13 mouse cellular contexts compared by ENCODE assay signal in genomic region chr7:44617059-44617458, GRCm38 (mm10). TPM values are rescaled to one million over a fixed set of nuclear protein-coding genes. Genes with fewer than 3 reads are reported as not detected.
DNase-seq lines count a peak whose midpoint lies in the region; ATAC-seq and TF ChIP-seq lines count a peak whose summit lies in the region.
"Had no signal": no experiment of that assay in that cellular context is flagged by ENCODE, and none has a peak within 500 bp of the region (broad histone marks: within the 10 kb centered on the region; RNA-seq: fewer than 3 reads in every experiment).

No protein-coding gene starts in this region.

- H3K9me3 ChIP-seq in kidney, postnatal 0 days (replicated peaks; ENCODE audit: low read length) = no peaks in the 10 kb centered on the region
- peaks cover 10% of the 10 kb centered on the region; the same call in 1 of the 2 replicates for H3K9me3 ChIP-seq in kidney, embryonic 16.5 days (ENCODE audit: low read length)
- H3K9me3 ChIP-seq in stomach, postnatal 0 days (ENCODE audit: control insufficient read depth, low read length) = no peaks in the 10 kb centered on the region
- H3K9me3 ChIP-seq: midbrain, embryonic 15.5 days had no signal

- no peak for TF ChIP-seq EP300 in stomach, postnatal 0 days (optimal IDR thresholded peaks at IDR 0.05)

- H3K27ac ChIP-seq in cerebellum, adult 2 months (ENCODE audit: insufficient read depth, low read length) = no peak overlapping the region
- no peak overlapping the region for H3K27ac ChIP-seq in kidney, postnatal 0 days
- H3K27ac ChIP-seq in kidney, embryonic 16.5 days (ENCODE audit: low read length) = no peak overlapping the region
- no peak overlapping the region for H3K27ac ChIP-seq in testis, adult 2 months (ENCODE audit: control insufficient read depth, insufficient read depth, low read depth, low read length)
- no peak overlapping the region for H3K27ac ChIP-seq in stomach, postnatal 0 days (replicated peaks)
- H3K27ac ChIP-seq: heart, embryonic 10.5 days; macrophage; midbrain, embryonic 15.5 days had no signal

- no peak overlapping the region for H3K9ac ChIP-seq in kidney, postnatal 0 days (ENCODE audit: low read depth, low read length)
- no peak overlapping the region for H3K9ac ChIP-seq in kidney, embryonic 16.5 days (replicated peaks; ENCODE audit: low read length)
- no peak overlapping the region for H3K9ac ChIP-seq in stomach, postnatal 0 days (ENCODE audit: low read length)
- H3K9ac ChIP-seq: midbrain, embryonic 15.5 days had no signal

- WGBS in cerebellum, adult 2 months = 71% methylated on average over 3 of the region's 3 CpGs
- WGBS in kidney, postnatal 0 days = 82% methylated on average over 3 of the region's 3 CpGs
- WGBS in kidney, embryonic 16.5 days = 82% methylated on average over 3 of the region's 3 CpGs
- 72% methylated on average over 3 of the region's 3 CpGs for WGBS in stomach, postnatal 0 days

- no peaks in the 10 kb centered on the region for H3K27me3 ChIP-seq in cerebellum, adult 2 months (ENCODE audit: control insufficient read depth, insufficient read depth, low read length)
- 0 out of 2 replicates have a peak, but pooled peaks cover 5% of the 10 kb centered on the region for H3K27me3 ChIP-seq in kidney, postnatal 0 days (ENCODE audit: insufficient read depth, low read length)
- H3K27me3 ChIP-seq in kidney, embryonic 16.5 days (ENCODE audit: insufficient read depth, low read length) = peaks cover 30% of the 10 kb centered on the region
- H3K27me3 ChIP-seq in testis, adult 2 months (ENCODE audit: control insufficient read depth, insufficient read depth, low read length) = no peaks in the 10 kb centered on the region
- no peaks in the 10 kb centered on the region for H3K27me3 ChIP-seq in stomach, postnatal 0 days (ENCODE audit: control insufficient read depth, insufficient read depth, low read length)

- no peaks in the 10 kb centered on the region for H3K36me3 ChIP-seq in kidney, postnatal 0 days (ENCODE audit: insufficient read depth, low read length)
- no peaks in the 10 kb centered on the region for H3K36me3 ChIP-seq in kidney, embryonic 16.5 days (ENCODE audit: insufficient read depth, low read length)
- H3K36me3 ChIP-seq in testis, adult 2 months (ENCODE audit: control insufficient read depth, insufficient read depth, low read length) = no peaks in the 10 kb centered on the region
- H3K36me3 ChIP-seq in stomach, postnatal 0 days (ENCODE audit: control insufficient read depth, insufficient read depth, low read length) = no peaks in the 10 kb centered on the region
- H3K36me3 ChIP-seq: heart, embryonic 10.5 days; midbrain, embryonic 15.5 days had no signal

- no peak overlapping the region for H3K4me3 ChIP-seq in cerebellum, adult 2 months (replicated peaks; ENCODE audit: insufficient read depth, low read depth, low read length)
- no peak overlapping the region for H3K4me3 ChIP-seq in kidney, postnatal 0 days (replicated peaks; ENCODE audit: low read depth, low read length)
- no peak overlapping the region for H3K4me3 ChIP-seq in kidney, embryonic 16.5 days (ENCODE audit: low read length)
- no peak overlapping the region for H3K4me3 ChIP-seq in testis, adult 2 months (ENCODE audit: control insufficient read depth, low read depth, low read length)
- H3K4me3 ChIP-seq in stomach, postnatal 0 days (ENCODE audit: low read depth, low read length) = no peak overlapping the region
- H3K4me3 ChIP-seq: heart, embryonic 10.5 days; midbrain, embryonic 15.5 days had no signal

- peak in 1 of 2 experiments; percentile 41 for DNase-seq in cerebellum, adult 2 months
- no peak for DNase-seq in cerebellum, postnatal 4 days (ENCODE audit: low spot score in 2 of 2)
- no peak for DNase-seq in kidney, postnatal 0 days (ENCODE audit: low spot score)
- DNase-seq in testis, postnatal 14 days (ENCODE audit: low spot score) = no peak
- peak; percentile 33 for DNase-seq in stomach, postnatal 0 days (ENCODE audit: low spot score)
- no peak for DNase-seq in thymus, postnatal 0 days (ENCODE audit: low spot score)
- DNase-seq: gastrocnemius, postnatal 10 days; heart, postnatal 36 days had no signal

- ATAC-seq in kidney, postnatal 0 days (replicated peaks; ENCODE audit: low FRiP score, low read depth) = no peak
- ATAC-seq in kidney, embryonic 16.5 days (ENCODE audit: low FRiP score, low TSS enrichment) = no peak
- no peak for ATAC-seq in stomach, postnatal 0 days (ENCODE audit: low FRiP score, low TSS enrichment)
- ATAC-seq: midbrain, embryonic 15.5 days had no signal

- H3K4me1 ChIP-seq in cerebellum, adult 2 months (ENCODE audit: control insufficient read depth, insufficient read depth, low read length) = peaks cover 20% of the 10 kb centered on the region
- H3K4me1 ChIP-seq in kidney, postnatal 0 days (replicated peaks; ENCODE audit: insufficient read depth, low read length) = no peaks in the 10 kb centered on the region
- H3K4me1 ChIP-seq in kidney, embryonic 16.5 days (ENCODE audit: insufficient read depth, low read length) = no peaks in the 10 kb centered on the region
- no peaks in the 10 kb centered on the region; the same call in 1 of the 2 replicates for H3K4me1 ChIP-seq in testis, adult 2 months (ENCODE audit: control insufficient read depth, insufficient read depth, low read length)
- no peaks in the 10 kb centered on the region for H3K4me1 ChIP-seq in stomach, postnatal 0 days (replicated peaks; ENCODE audit: control insufficient read depth, insufficient read depth)

- peak; percentile 49; the same call in 1 of the 2 replicates for TF ChIP-seq CTCF in cerebellum, adult 2 months (IDR thresholded peaks at IDR 0.05; ENCODE audit: borderline replicate concordance, insufficient read depth, low read depth, low read length)
- peak; percentile 34; the same call in 1 of the 2 replicates for TF ChIP-seq CTCF in kidney, postnatal 0 days (IDR thresholded peaks at IDR 0.05; ENCODE audit: low read depth)
- peak; percentile 29; the same call in 1 of the 2 replicates for TF ChIP-seq CTCF in testis, adult 2 months (IDR thresholded peaks at IDR 0.05; ENCODE audit: control insufficient read depth, insufficient read depth, insufficient replicate concordance, low read depth, low read length)
- TF ChIP-seq CTCF in stomach, postnatal 0 days (IDR thresholded peaks at IDR 0.05; ENCODE audit: low read depth) = peak; percentile 56

- no peak overlapping the region for H3K4me2 ChIP-seq in kidney, postnatal 0 days (ENCODE audit: low read length)
- no peak overlapping the region for H3K4me2 ChIP-seq in kidney, embryonic 16.5 days (replicated peaks; ENCODE audit: low read depth, low read length)
- H3K4me2 ChIP-seq in stomach, postnatal 0 days (replicated peaks; ENCODE audit: low read depth) = no peak overlapping the region
- H3K4me2 ChIP-seq: midbrain, embryonic 15.5 days had no signal

- TF ChIP-seq POLR2A in cerebellum, adult 2 months (IDR thresholded peaks at IDR 0.05; ENCODE audit: borderline replicate concordance, insufficient read depth, low read length) = no peak
- TF ChIP-seq POLR2A in testis, adult 2 months (IDR thresholded peaks at IDR 0.05; ENCODE audit: control insufficient read depth, low read depth, low read length) = no peak

RNA-seq across cellular contexts. Expression of gene Kcnc3, which starts 26.6 kb away (rescaled TPM):
- 368 and 423 TPM in 2 replicates for polyA plus RNA-seq in cerebellum, adult 2 months (2012; rRNA removed)
- polyA plus RNA-seq in kidney, postnatal 0 days (2015; fragmentation: Nextera tagmentation; extraction: Ambion mirVana) = 0.26 and 0.30 TPM in 2 replicates
- polyA plus RNA-seq in kidney, embryonic 16.5 days (2015; fragmentation: Nextera tagmentation; extraction: Ambion mirVana) = 0.11 and 0.14 TPM in 2 replicates
- 0.70 and 3.2 TPM in 2 replicates for polyA plus RNA-seq in testis, adult 2 months (2012; rRNA removed)
- polyA plus RNA-seq in stomach, postnatal 0 days (2015; fragmentation: Nextera tagmentation; extraction: Ambion mirVana) = 0.06 and 0.10 TPM in 2 replicates
- 0.03 TPM in 1 of 2 replicates, not detected in the other for polyA plus RNA-seq in thymus, postnatal 0 days (2015; fragmentation: Nextera tagmentation; extraction: Ambion mirVana)

RNA-seq across cellular contexts. Expression of gene Napsa, which starts 44.9 kb away (rescaled TPM):
- 0.26 and 0.43 TPM in 2 replicates for polyA plus RNA-seq in cerebellum, adult 2 months (2012; rRNA removed)
- 376 and 408 TPM in 2 replicates for polyA plus RNA-seq in kidney, postnatal 0 days (2015; fragmentation: Nextera tagmentation; extraction: Ambion mirVana)
- 70.0 and 83.8 TPM in 2 replicates for polyA plus RNA-seq in kidney, embryonic 16.5 days (2015; fragmentation: Nextera tagmentation; extraction: Ambion mirVana)
- polyA plus RNA-seq in testis, adult 2 months (2012; rRNA removed) = 0.67 and 2.4 TPM in 2 replicates
- 0.50 and 0.55 TPM in 2 replicates for polyA plus RNA-seq in stomach, postnatal 0 days (2015; fragmentation: Nextera tagmentation; extraction: Ambion mirVana)
- polyA plus RNA-seq in thymus, postnatal 0 days (2015; fragmentation: Nextera tagmentation; extraction: Ambion mirVana) = 11.1 and 11.3 TPM in 2 replicates

RNA-seq across cellular contexts. Expression of gene Myh14, which starts 53.6 kb away (rescaled TPM):
- 54.9 and 56.2 TPM in 2 replicates for polyA plus RNA-seq in cerebellum, adult 2 months (2012; rRNA removed)
- 2.5 and 3.6 TPM in 2 replicates for polyA plus RNA-seq in kidney, postnatal 0 days (2015; fragmentation: Nextera tagmentation; extraction: Ambion mirVana)
- 1.7 and 2.0 TPM in 2 replicates for polyA plus RNA-seq in kidney, embryonic 16.5 days (2015; fragmentation: Nextera tagmentation; extraction: Ambion mirVana)
- 1.2 and 2.6 TPM in 2 replicates for polyA plus RNA-seq in testis, adult 2 months (2012; rRNA removed)
- 28.1 and 28.4 TPM in 2 replicates for polyA plus RNA-seq in stomach, postnatal 0 days (2015; fragmentation: Nextera tagmentation; extraction: Ambion mirVana)
- polyA plus RNA-seq in thymus, postnatal 0 days (2015; fragmentation: Nextera tagmentation; extraction: Ambion mirVana) = 0.66 and 1.0 TPM in 2 replicates
- polyA plus RNA-seq: macrophage had no signal

Comparison
In these comparisons a context has a peak if more than half of its experiments do, and no peak if none do; other contexts are left out.
1. RNA of gene Kcnc3, which starts 26.6 kb away (polyA plus RNA-seq): 368 to 423 TPM in cerebellum, adult 2 months; 0.70 to 3.2 TPM in testis, adult 2 months, 0.26 to 0.30 TPM in kidney, postnatal 0 days, 0.11 to 0.14 TPM in kidney, embryonic 16.5 days, 0.06 to 0.10 TPM in stomach, postnatal 0 days and 0.03 TPM in thymus, postnatal 0 days; every median in the first group is over 10 times any median in the second.
2. Peak in every context shown above with its lines, with median percentiles within 50 percentile points of each other: CTCF ChIP-seq.